Mouse (Mus musculus) liver, postnatal 0 days (tissue): ENCODE results near the gene Ttpal.

ENCODE experiments used
- CTCF ChIP-seq: sonication (generic); IDR thresholded peaks from 2 replicates; pipeline ENCODE4 v1.5.1; 2016; ENCODE audit warnings: antibody characterized with exemption, low read depth
- EP300 ChIP-seq: IDR thresholded peaks from 2 replicates; pipeline ENCODE4 v1.6.1; 2016; ENCODE audit warnings: antibody characterized with exemption, low read depth, mild to moderate bottlenecking

GRCm38 (mm10) chr2:163554996-163555395 lies 47.1 kb upstream of the Ttpal start:
- TF ChIP-seq CTCF (no peak), EP300 (no peak)
